Mouse (Mus musculus): ENCODE results near the gene Nptx1.
A peak's percentile ranks its signal among the peaks of the same experiment; 100 is the strongest.

Nptx1 gene

DNA sequence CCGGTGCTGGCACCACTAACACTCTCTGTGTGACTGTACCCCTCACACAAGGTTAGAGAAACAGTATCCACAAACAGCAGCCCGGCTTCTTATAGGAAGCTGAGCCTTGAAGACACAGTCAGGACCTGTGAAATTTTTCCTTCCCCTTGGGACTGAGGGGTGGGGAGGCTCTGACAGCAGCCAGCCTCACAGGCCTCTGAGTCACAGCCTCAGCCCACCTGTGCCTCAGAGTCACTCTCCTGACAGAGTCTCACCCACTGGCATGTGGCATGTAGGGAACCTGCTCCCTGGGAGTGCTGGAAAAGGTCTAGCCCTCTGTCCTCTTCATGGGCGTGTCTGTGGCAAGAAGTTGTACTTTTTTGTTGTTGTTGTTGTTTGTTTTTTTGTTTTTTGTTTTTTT, 3.9 kb upstream of the Nptx1 start:
- no peak for DNase-seq (ENCODE audit: low spot score in 2 of 2)

GRCm38 (mm10) chr11:119550546-119551335, 3.2 kb upstream of the Nptx1 start:
- DNase-seq (ENCODE audit: low spot score in 2 of 2): no peak

GRCm38 (mm10) chr11:119549371-119549811, 1.8 kb upstream of the Nptx1 start:
- no peak for DNase-seq (ENCODE audit: low spot score in 2 of 2)

GRCm38 (mm10) chr11:119548741-119549370, 1.3 kb upstream of the Nptx1 start:
- DNase-seq (ENCODE audit: low spot score in 2 of 2): no peak

- no peak for DNase-seq (ENCODE audit: low spot score in 2 of 2)
Measured at GRCm38 (mm10) chr11:119547951-119548591, 518 bp upstream of the Nptx1 start.

GRCm38 (mm10) chr11:119546496-119547182, 914 bp downstream of the Nptx1 start:
- no peak for DNase-seq (ENCODE audit: low spot score in 2 of 2)

DNA sequence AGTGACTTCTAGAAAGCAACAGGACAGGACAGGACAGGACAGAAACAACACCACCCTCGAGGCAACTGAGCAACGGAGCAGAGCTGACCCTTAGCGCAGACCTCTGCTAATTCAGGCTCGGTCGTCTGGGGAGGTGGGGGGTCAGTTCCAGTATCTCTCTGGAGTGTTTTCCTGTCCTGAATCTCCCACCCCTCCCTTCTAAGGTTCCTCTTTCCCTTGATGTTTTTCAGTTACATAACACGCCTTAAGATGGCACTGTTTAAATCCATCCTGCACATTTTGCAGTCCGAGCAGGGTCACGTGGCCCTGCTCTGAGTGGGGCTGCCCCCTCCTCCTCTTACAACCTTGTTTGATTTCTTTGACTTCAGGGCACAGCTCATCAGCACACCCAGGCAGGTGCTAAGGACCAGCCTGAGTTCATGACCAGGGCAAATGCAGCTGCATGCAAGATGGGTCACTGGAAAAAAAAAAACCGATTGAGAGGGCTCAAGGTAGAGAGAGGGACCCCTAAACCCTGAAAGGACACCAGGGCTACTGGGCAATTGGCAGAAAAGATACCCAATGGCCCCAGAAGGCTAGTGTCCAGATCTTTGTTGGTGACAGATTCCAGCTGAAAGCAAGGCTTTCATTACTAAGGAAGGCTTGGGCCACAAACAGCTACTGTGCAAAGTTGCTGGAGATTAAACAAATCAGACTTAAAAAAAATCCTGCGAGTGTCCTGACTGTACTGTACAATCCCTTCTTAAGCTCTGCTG, 1.6 kb downstream of the Nptx1 start:
- no peak for DNase-seq (ENCODE audit: low spot score in 2 of 2)

DNA sequence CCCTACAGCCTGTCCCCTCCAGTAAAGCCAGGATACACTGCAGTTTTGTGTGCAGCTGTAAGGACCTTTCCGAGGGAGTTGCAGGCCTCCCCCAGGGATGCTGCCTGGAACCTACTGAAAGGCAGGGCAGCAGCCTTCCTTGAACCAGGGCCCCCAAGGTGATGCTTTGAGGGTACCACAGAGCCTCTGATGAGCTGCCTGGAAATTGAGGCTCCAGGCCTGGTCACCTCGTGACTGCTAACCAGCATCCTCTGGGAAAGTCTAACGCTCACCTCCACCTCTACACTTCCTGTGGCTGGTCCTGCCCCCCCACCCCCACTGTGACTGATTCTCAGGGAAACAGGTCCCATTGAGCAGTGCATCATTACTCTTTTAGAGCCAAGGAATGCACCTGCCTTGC, 2.3 kb downstream of the Nptx1 start:
- no peak for DNase-seq (ENCODE audit: low spot score in 2 of 2)

DNA sequence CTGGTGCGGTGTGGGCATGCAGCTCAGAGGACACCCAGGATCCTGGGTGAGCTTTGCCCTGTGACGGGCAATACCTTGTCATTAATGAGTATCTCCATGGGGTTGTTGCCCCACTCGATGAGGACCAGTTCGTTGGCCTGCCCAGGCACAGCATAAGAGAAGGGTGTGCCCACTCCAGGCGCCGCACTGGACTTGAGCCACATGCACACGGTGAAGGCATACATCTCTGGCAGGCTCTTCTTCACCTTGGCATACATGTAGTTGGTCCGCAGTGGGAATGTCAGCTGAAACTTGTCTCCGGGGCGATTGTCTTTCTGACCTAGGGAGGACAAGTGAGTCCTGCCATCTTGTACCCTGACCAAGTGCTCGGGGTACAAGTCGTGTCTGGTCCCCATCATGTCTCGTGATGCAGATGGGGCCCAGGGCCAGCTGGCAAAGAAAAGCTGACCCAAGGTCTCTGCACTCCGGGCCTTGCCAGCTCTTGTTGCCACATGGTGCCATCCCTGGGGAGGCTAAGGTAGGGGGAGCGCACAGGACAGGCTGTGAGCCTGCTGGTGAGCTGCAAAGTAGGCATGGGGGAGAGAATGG, 2.9 kb downstream of the Nptx1 start:
- DNase-seq (ENCODE audit: low spot score in 2 of 2): no peak

DNA sequence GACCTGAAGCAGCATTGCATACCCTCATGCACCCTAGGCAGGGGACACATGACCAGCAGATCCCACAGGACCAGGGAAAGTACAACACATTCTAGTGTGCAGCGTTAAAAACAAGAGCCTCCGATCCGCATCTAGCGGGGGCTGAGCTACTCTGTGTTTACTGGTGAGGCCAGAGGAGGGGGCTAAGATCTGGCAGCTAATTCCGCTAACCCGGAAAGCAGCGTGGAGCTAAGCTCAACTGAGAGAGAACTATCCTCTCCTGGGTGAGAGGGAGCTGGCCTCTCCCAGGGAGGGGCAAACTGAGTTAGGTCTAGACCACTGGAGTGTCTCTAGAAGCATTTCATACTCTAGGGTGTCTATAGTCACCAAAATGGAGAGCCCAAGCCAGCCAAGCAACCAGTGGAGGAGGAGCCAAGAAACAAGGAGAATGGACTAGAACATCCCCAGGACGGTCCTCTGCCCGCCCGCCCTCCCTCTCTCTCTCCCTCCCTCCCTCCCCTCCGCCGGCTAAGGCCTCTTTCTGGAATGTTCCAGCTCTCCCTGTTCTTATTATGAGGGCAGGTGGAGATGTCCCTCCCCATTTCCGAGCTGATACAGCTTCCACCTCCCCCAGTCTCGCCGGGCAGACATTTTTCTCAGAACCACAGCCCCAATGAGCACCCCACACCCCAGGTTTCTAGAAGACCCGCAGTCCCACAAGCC, 3.6 kb downstream of the Nptx1 start:
- no peak for DNase-seq (ENCODE audit: low spot score in 2 of 2)

GRCm38 (mm10) chr11:119542886-119543285, 4.7 kb downstream of the Nptx1 start:
- DNase-seq (ENCODE audit: low spot score in 2 of 2): no peak

DNA sequence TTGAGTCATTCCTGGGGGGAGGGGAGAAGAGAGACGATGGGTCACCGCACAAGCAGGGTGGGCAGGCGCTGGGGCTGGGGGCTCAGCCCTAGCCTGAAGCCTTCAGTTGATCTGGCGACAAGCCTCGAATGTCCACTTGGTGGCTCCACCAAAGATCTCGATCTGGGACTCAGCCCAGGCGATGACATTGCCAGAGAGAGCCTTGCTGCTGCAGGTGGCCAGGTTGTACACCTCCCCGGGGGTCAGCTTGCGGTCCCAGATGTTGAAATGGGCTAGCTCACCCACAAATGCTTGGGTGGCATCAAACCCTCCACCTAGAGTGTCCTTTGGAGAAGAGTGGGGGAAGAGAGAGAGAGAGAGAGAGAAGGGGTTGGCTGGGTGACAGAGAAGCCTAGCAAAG, 5.2 kb downstream of the Nptx1 start:
- DNase-seq (ENCODE audit: low spot score in 2 of 2): no peak

DNA sequence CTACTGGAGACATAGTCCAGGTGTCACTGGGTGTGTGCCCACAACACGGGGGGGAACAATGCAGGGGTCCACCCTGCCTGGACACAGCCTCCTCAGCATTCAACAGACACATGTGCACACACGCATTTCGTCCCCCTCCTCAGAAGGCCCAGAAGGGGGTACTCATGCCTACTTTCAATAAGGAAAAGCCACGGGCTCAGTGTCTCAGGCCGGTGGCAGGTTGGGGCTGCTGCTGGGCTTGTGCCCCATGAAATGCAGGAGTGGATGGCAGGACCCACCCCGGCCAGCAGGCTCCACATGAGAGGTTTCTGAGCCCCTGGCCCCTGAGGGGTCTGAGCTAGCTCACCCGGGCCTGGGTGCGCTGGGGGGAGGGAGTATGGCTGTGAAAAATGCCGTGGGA, 6.5 kb downstream of the Nptx1 start:
- no peak for DNase-seq (ENCODE audit: low spot score in 2 of 2)

DNA sequence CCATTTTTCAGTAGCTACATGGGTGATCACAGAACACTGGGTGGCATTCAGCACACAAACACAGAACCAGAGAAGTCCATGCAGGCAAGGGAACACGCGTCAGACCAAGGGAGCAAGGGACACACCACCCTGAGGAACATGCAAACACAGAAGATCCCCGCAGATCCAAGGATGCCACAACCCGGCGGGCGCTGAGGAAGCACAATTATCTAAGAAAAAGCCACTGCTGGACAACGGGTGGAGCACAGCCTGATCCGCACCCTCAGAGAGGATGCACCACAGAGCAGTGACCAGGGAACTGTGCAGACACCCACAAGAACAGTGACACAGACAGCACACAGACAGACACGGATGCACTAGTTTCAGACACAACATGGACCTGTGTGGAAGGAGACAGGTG, 7.0 kb downstream of the Nptx1 start:
- DNase-seq (ENCODE audit: low spot score in 2 of 2): no peak

- no peak for DNase-seq (ENCODE audit: low spot score in 2 of 2)
Measured at GRCm38 (mm10) chr11:119539944-119540343, 7.6 kb downstream of the Nptx1 start.

GRCm38 (mm10) chr11:119533745-119534144, 13.8 kb downstream of the Nptx1 start:
- DNase-seq (ENCODE audit: low spot score in 2 of 2): no peak

DNA sequence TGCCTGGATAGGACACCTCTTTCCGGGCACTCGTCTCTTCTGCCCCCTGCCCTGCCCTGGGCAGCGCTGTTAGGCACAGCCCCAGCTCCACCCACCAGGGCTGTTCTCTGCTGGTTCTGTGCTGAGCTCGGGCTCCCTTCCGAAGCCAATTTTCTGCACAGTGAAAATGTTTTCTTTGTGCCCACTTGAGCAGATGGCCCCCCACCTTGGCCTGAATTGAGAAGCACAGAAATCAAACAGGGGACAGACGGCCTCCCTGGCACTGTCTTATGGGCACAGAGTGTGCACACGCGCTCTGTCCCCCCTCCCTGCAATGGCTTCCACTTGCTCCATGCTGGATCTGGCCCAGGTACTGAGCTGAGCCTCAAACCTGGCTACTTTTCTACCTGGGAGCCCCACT, 15.1 kb downstream of the Nptx1 start:
- DNase-seq (ENCODE audit: low spot score in 2 of 2): no peak

DNA sequence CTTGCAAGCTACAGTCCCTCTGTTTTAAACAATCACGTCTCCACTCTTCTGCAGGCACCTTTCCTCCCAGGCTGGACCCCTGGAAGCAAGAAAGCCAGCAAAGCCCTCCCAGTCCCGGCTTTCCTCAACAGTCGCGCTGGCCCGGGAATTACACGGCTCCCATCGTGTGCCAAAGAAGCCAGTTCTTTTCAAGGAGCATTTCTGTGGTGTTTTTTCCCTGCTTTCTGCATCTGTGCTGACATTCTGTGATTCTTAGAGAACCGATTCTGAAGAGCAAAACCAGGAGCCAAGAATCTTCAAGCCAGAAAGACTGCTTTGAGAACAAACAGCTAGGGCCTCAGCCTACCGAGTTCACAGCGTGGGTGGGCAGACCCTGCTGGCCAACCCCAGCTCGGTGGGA, 18.6 kb downstream of the Nptx1 start:
- no peak for DNase-seq (ENCODE audit: low spot score in 2 of 2)

DNA sequence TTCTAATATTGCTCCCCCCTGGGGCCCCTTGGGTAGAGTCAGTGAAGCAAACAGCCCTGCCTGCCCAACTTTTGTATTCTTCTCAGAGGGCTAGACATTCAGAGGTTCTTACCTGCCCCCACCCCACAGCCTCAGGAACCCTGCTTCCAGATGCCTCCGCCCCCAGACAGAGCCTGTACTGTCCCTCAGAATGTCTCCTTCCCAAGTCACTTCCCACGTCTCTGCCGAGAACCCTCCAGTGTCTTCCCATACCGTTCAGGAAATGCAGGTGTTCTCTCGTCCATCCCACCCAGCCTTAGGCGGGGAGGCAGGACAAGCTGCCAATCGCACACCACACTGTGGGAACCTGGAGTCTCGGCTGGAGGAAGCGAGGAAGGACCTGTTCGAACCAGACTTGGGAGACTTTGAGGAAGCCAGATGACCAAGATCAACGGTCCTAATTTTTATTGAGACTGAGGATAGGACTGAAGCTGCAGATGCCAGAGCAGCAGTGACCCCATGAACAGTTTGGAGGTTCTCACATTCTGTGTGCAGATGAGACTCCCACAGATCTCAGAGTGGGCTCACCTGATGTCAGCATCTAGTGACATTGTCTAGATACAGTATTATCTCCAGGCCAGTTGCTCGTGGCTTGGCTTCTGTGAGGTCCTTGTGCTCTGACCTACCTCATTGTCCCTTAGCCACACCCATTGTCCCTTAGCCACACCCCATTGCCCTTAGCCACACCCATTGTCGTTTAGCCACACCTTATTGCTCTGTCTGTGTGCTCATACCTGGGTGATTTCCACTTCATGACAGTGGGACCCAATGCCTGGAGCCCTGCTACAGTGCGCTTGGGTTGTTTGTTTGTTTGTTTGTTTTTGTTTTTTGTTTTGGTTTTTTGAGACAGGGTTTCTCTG, 21.2 kb downstream of the Nptx1 start:
- DNase-seq (ENCODE audit: low spot score in 2 of 2): no peak

DNA sequence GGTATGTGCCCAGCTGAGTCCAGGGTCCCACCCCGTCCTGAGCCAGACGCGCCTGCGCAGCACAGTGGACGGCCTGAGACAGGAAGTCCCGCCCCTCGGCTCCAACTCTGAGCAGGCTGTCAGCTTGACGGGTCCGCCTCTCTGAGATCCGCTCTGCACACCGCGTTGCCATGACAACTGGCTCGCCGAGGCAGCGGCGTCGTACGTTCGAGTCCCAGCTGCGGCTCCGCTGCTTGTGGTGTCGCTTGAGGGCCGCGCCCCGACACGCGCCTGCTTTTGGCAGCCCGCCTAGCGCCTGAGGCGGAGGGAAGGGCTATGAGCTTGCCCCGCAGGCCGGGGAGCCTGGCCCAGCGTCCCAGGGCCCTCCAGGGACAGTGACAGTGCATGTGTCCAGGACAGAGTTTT, 23.0 kb downstream of the Nptx1 start:
- peak; percentile 82 to 84 for DNase-seq (ENCODE audit: low spot score in 2 of 2)
